Mouse (Mus musculus) urinary bladder, postnatal 4 days (tissue): ENCODE results near the gene 4430402I18Rik.

Experiments
- DNase-seq, 2 experiments: peaks; one replicate each; pipeline ENCODE4 v3.0.0; 2021 to 2022; ENCODE audit warnings: low spot score in 2 of 2

4430402I18Rik gene

GRCm38 (mm10) chr19:28968178-28968577 lies 578 bp upstream of the 4430402I18Rik start:
- no peak for DNase-seq

- DNase-seq, result no peak
These were observed 3.1 kb downstream of the 4430402I18Rik start for GRCm38 (mm10) chr19:28964552-28964903.

DNA sequence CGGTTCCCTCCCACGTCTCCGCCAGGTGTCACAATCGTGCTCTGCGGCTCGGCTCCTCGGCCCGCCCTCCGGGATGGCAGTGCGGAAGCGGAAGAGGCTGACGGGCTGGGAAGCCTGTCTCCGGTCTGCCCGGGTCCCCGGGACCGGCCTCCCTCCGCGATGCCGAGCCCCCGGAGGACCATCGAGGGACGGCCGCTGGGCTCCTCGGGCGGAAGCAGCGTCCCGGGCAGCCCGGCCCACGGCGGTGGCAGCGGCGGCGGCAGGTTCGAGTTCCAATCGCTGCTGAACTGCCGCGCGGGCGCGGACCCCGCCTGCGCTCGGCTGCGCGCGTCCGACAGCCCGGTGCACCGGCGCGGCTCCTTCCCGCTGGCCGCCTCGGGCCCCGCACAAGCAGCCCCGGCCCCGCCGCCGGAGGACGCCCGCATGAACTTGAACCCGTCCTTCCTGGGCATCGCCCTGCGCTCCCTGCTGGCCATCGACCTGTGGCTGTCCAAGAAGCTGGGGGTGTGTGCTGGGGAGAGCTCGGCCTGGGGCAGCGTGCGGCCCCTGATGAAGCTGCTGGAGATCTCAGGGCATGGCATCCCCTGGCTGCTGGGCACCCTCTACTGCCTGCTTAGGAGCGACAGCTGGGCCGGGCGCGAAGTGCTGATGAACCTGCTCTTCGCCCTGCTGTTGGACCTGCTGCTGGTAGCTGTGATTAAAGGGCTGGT lies 3.6 kb downstream of the 4430402I18Rik start, which contains the start of gene Plpp6:
Gene Plpp6 (plus strand): TSS at position 112 of the 710 bp plus-strand sequence.
- DNase-seq, result peak; percentile 73 to 81

DNA sequence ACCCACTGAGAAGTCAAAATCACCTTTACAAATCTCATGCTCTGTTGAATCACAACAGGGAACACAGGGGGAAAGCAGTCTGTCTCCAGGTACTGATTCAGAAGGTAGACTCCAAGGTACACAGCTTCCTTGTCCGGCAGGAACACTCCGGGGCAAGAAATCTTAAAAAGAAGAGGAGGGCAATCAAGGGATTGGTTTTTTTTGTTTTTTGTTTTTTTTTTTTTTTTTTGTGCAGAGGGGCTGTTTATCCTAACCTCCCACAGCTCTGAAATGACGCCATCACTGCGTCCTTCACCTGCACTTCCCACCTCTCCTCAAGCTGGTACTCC lies 4.1 kb downstream of the 4430402I18Rik start:
- no peak for DNase-seq

DNA sequence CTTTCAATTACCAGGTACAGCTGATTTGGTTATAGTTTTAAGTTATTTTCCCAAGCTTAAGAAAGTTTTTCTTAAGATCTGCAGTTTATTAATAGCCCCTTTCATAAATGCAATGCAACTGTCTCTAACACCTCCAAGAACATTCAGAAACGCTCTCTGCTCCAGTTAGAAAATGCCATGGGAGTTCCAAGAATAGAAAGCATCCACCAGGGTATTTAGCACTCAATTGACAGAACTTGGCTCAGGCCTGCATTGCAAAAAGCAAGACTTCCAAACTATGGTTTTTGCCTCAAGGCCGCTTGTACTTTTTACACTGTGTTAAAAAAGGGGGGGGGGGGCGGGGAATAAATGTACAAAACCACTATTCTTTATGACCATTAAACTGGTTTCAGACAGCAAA lies 4.5 kb downstream of the 4430402I18Rik start:
- no peak for DNase-seq

DNA sequence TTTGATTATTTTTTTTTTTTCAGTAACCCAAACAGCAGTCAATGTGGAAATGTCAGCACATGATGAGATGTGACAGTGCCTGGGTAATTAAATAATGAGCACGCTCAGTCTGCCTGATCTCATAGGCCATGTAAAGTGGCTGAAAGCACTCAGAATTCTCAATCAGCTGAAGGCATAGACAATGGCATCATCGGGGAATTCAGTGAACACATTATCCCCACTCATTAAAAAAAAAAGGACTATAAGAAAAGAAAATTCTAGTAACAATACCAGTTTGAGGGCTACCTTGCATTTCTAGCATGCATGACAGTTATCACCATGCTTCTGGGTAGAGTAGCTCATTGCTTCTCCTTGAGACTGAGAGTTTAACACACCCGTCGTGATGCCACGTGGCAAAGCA lies 16.3 kb downstream of the 4430402I18Rik start:
- no peak for DNase-seq

DNA sequence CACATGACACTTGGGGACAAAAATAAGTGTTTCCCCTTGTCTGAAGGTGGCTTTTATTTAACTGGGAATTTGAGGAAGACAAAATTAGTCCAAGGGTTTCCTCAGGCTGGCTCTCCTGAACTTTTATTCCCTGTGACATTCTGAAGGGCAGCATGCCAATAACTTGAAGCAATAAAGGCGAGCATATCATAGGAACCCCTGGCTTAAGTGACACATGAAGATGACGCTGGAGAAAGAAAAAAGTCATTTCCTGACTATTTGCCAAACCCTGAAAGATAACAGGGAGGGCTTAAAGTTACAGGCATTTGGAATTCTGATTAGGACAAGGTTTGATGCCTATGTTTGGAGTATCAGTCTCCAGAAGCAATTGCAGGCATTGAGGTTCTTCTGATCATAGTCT lies 20.3 kb downstream of the 4430402I18Rik start:
- no peak for DNase-seq

- DNase-seq, result no peak
These were observed 20.8 kb downstream of the 4430402I18Rik start for GRCm38 (mm10) chr19:28946782-28947181.

- DNase-seq, result no peak
These were observed 26.3 kb downstream of the 4430402I18Rik start for GRCm38 (mm10) chr19:28941271-28941670.

DNA sequence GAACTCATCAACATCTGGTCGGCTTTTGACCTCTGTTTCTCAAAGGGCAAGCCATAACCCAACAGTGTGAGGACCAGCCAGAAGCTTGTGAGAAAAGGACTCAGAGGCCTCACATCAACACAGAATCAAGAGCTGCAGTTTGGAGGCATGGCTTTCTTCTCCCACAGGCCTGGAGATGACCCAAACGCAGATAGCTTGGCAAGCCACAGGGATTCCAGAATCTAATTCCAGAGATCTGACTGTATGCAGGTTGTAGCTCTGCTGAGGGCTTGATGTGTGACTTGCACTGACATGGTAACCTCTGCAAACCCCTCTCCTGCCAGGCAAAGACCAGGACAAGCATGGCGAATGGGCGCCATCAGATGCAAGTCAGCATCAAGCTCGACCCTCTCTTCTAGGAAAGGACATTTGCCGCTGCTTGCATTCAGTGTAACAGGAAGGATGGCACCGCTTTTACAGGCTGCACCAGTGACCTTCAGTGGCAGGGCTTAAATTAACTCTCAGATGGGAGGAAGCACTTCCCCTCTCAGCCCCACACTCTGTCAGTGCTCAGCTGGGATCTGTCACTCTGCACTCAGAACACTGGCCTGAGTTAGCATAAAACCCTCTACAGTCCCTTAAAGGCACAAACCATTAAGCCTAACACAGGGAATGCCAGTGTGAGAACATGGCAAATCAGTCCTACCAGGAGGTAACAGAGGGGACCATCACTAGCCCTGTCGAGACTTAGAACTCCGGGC lies 27.3 kb downstream of the 4430402I18Rik start:
- no peak for DNase-seq

DNA sequence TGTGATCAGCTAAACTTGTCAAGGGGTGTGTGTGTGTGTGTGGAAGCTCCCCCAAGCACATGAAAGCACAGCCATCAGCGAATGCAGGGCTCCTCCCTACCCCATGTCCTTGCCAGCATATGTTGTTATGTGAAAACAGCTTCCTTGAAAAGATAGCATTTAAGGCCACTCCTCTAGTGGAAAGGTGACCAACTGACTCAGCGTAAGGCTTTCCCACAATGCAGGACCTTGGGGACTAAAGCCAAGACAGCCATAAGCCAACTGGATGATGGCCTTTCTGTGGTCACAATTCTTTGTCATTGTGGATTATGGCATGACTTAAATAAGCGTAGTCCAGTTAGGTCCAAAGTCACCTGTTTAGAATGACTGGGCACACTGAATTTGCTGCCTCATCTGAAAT lies 32.7 kb downstream of the 4430402I18Rik start:
- no peak for DNase-seq

DNA sequence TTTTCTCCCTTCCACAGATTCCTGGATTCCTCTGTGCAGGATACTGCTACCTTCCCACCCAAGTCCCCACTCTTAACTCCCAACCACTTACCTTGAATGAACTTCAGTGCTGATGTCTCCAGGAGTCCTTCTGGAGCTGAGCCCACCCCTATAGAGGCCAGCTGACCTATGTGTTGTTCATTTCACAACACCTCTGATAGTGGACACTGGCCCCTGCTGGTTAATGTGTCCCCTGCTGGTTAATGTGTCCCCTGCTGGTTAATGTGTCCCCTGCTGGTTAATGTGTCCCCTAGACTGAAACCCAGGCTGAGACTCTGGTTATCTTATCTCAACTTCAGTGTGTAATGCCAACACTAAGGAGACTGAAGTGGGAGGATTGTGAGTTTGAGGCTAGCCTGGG lies 38.6 kb downstream of the 4430402I18Rik start:
- DNase-seq, result no peak

- no peak for DNase-seq
These were observed 40.2 kb downstream of the 4430402I18Rik start for GRCm38 (mm10) chr19:28927396-28927795.

- DNase-seq, result no peak
These were observed 41.2 kb downstream of the 4430402I18Rik start for GRCm38 (mm10) chr19:28926366-28926765.

- no peak for DNase-seq
These were observed 49.8 kb downstream of the 4430402I18Rik start for GRCm38 (mm10) chr19:28917839-28918238.

GRCm38 (mm10) chr19:28916492-28916891 lies 51.1 kb downstream of the 4430402I18Rik start:
- no peak for DNase-seq

GRCm38 (mm10) chr19:28915602-28916250 lies 51.9 kb downstream of the 4430402I18Rik start:
- DNase-seq, result no peak

DNA sequence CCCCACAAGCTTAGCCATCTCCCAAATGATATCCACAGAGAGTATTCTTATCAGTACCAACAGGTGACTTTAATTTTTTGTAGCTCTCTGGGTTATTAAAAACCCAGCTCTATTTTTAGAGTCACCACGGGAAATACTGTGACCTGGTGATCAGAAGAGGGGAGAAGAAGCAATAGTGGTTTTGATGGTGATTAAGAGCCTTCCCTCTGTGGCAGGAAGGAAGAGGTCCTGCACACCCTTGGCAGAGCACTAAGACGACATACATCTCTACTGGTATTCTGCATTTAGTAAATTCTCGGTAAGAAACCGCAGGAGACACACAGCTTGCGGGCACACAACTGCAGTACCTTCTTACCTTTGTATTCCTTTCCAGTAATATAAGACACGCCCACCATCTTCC lies 53.0 kb downstream of the 4430402I18Rik start:
- no peak for DNase-seq

DNA sequence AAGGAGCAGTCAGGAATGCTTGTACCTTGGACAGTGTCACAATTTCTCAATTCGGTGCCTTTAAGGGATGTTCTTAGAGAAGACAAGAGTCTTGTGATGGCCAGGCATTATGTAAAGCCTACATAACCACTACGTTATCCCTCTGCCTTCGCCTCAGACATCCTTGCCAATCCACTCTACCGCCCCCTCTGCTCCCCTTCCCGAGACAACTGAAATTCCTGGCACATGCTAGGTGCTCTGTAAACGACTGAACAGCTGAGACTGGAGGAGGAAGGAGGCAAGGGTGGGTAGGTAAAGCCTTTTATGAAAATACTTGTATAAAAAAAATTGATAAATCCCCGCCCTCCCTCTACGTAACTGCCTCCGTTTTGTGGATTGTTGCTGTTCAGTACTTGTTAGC lies 58.9 kb downstream of the 4430402I18Rik start:
- DNase-seq, result no peak

DNA sequence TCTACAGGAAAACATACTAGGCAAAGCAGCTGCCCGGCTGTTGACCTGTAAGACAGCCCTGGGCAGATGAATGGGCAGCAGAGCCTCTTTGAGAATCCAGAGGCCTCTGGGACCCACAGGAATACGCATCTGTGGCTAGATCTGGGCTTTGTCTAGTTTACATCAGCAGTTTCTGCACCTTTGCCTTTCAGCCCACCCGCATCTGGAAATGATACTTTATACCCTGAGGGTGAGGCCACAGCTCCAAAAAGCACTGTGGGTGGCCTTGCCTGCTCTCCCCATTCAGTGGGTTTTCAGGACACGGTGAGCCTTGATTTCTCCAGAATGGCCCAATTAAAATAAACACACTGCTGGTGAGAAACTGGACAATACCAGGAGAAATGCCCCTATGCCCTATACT lies 59.4 kb downstream of the 4430402I18Rik start:
- DNase-seq, result no peak

GRCm38 (mm10) chr19:28903536-28904119 lies 64.0 kb downstream of the 4430402I18Rik start:
- no peak for DNase-seq

DNA sequence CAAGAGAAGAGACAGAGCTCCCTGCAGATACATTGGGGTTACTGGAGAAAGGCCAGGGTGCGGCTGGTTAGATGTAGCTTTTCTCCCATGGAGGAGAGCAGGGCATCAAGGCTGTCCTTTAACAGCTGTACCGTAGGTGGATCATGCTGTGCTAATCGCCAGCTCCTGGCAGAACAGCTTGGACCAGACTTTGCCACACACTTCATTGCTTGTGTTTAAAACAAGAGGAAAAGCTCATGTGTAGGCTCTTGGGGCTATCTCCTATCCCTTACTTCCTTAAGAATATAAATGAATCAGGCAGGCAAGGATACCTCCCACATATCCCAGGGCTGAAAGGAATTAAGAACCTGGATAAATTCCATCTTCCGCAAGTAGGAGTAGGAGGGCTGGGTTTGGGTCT lies 64.8 kb downstream of the 4430402I18Rik start:
- DNase-seq, result no peak

DNA sequence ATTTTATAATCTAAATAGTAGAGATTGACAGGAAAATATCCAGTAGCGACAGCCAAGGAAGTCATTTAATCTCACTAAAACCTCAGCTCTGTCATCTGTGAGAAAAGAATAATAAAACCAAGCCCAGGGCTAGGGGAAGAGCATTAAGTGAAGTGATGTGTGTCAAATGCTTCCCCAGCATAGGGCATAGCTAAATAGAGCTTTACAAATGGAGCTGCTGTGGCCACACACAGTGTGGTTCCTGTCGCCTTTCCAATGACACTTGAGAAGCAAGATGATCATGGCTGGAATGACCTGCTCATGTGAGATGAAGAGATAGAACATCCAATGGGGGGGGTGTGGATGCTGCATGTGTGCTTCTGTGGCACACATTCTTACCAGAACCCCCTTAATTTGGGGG lies 65.5 kb downstream of the 4430402I18Rik start:
- no peak for DNase-seq
